Mouse (Mus musculus): ENCODE data around the gene Mcm2.

Mcm2 gene

DNA sequence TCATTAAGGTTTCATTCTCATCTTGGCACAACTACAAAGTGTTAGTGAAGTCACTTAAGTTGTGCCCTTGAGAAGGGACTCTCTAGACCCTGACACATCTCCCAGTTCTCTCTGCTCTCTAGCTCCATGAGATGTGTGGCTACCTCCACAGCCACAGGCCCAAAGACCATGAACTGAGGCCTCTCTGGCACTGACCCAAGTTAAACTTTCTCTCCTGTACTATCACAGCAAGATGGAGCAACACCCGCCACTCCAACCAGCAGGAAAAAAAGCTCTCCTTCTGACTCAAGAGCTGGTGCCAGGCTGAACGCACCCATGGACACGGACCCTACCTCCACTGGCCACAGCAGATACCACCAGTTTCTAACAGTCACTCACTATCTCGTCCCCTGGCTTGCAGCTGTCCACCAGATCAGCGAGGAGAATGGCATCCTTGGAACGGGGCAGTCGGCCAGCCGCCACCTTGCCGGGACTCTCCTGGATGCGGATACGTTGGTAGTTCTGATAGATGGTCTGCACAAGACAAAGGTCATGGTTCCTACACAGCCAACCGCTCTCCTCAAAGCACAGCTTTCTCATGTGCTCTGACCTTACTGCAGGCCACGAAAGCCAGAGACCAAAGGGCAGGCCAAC, 9.1 kb downstream of the Mcm2 start:
- DNase-seq (ENCODE audit: low read depth): no peak

DNA sequence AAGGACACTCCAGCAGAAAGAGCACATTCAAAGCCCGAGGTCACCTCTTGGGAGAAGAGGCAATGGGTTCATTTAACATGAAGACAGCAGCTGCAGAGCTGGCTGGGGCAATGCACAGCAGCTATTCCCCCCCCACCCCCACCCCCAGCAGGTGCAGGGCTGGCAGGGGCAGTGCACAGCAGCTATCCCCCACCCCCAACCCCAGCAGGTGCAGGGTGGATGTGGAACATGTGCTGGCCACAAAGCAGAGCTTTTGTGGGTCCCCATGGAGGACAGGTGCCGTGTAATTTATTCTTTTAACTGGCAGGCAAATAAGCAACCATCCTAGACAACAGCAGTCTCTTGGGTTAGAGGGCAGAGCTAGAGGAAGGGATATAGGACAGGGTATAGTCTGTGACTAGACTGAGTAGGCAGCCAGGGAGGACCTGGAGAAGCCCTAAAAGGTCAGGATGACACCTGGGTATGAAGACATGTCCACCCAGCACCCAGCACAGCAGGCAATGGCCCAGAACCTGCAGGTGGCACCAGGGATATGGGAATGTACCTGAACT, 12.1 kb downstream of the Mcm2 start:
- DNase-seq (ENCODE audit: low read depth): no peak

GRCm38 (mm10) chr6:88885644-88886416, 12.8 kb downstream of the Mcm2 start:
- DNase-seq (ENCODE audit: low read depth): no peak

DNA sequence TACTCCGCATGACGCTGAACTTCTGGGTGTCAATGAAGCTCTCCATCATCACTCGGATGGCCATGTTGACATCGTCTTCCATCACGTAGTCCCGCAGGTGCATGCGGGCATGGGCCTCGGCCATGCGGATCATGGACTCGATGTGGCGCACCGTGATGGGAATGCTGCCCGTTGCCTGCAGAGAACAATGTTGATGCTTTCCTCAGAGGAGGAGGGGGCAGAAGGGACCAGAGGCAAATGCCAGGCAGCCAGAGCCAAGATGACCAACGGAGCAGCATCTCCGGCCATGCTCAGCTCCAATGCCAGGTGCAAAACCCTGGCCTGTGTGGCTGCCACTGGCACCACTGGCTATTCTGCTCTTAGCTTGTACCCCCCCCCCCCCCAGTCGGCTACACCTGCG, 13.9 kb downstream of the Mcm2 start:
- DNase-seq (ENCODE audit: low read depth): no peak

DNA sequence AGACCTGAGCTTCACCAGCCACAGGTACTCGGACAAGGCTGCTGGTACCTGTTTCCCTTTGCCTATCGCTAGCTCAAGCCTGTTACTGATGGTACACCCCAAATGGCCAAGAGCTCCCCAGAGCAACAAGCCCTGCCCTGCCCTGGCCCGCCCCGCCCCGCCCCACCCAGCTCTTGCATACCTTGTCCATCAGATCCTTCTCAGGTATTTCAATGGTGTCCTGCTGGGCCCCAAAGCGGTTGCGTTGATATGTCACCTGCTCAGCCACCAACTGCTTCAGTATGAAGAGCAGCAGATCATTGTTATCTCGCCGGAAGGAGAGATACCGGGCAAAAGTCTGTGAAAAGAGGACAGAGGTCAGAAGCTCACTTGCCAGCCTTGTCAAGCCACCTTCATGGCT, 14.4 kb downstream of the Mcm2 start:
- DNase-seq (ENCODE audit: low read depth): no peak

DNA sequence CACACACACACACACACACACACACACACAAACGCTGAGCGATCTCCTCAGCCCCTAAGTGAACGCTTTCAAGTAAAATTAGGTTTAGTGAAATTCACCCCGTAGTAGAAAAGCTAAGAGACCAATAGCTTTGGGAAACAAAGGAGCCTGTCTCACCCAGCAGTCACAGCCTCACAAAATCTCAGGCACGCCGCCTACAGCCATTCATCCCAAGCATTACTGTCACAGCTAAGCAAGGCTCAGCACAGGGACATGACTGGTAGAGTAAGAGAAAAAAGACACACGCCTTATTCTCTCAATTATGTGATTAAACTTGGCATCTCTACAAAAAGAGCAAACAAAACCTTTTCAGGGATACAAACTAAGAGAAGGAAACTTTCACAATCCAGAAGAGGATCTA, 17.2 kb downstream of the Mcm2 start:
- DNase-seq (ENCODE audit: low read depth): no peak

GRCm38 (mm10) chr6:88879471-88879870, 19.1 kb downstream of the Mcm2 start:
- DNase-seq (ENCODE audit: low read depth): no peak

GRCm38 (mm10) chr6:88874868-88875508, 23.6 kb downstream of the Mcm2 start, which contains the start of gene Podxl2:
Gene Podxl2 (minus strand): TSS chr6:88875044.
- DNase-seq (ENCODE audit: low read depth): peak; percentile 28

- DNase-seq (ENCODE audit: low read depth): no peak
These were observed 24.4 kb downstream of the Mcm2 start for GRCm38 (mm10) chr6:88873965-88874867.

DNA sequence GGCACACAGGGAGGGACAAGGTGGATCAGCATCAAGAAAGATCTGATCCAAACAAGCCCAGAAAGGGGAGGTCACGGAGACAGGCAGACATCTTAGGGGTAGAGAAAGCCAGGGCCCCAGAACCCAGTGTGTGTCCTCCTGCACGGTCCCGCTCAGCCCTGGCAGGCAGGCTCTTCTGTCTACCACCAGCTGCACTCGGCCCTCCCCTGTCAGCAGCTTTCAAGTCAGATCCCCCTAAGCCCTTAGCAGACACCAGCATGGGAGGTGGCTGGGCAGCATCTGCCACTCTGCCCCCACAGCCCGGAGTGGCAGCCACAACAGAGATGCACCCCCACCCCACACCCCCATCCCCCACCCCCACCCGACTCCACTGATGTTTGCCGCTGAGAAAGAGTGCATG, 25.8 kb downstream of the Mcm2 start:
- DNase-seq (ENCODE audit: low read depth): no peak

- DNase-seq (ENCODE audit: low read depth): no peak
These were observed 27.0 kb downstream of the Mcm2 start for GRCm38 (mm10) chr6:88871546-88871945.

GRCm38 (mm10) chr6:88870594-88870993, 28.0 kb downstream of the Mcm2 start:
- DNase-seq (ENCODE audit: low read depth): no peak

- DNase-seq (ENCODE audit: low read depth): no peak
These were observed 29.1 kb downstream of the Mcm2 start for GRCm38 (mm10) chr6:88869459-88869858.

GRCm38 (mm10) chr6:88865704-88866103, 32.9 kb downstream of the Mcm2 start:
- no peak for DNase-seq (ENCODE audit: low read depth)

DNA sequence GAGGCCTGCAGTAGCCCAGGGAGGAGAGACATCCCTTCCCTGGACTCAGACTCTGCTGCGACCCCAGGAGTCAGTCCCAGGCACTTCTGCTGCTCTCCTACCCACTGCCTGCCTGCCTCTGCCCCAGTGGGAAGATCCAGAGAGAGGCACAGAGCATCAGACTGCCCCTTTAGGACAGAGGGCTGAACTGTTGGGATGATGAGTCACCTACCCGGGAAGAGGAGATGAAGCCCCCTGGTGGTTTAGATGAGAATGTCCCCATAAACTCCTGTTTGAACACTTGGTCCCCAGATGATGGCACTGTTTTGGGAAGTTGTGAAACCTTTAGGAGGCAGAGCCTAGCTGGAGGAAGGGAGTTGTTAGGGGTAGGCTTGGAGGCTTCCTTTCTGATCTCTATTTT, 37.7 kb downstream of the Mcm2 start:
- DNase-seq (ENCODE audit: low read depth): peak; percentile 54

DNA sequence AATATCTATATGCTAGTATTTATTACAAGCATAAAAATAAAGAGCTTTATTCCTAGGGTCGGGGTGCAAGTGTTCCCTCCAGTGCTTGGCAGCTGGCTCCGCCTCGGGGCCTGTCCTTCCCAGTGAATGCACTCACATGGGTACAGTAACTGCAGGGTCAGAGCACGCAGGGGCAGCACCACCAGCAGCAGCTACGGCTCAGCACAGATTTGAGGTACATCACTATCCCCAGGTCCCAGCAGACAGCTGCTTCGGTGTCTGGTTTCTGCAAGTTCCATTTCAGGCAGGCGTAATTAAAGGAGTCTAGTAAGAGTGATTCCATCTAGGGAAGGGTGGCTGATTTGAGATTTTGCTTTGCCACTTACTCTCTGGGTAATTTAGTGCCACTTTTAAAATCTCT, 40.2 kb downstream of the Mcm2 start:
- no peak for DNase-seq (ENCODE audit: low read depth)

DNA sequence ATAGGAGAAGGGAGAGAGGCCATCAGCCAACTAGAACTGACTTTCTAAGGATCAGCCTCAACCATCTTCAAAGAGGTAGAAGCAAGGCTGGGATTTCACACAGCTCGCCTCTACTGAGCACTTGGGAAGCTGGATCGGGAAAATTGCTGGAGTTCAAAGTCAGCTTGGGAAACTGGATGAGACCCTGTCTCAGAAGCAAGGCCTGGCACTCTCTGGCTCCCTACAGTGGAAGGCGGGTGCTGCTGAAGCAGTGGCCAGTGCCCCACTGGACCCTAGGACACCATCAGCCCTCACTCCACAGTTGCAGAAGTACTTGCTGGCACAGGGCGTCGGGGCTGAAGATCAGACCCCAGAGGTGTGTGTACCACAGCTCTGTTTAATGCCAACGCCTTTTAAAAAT, 40.8 kb downstream of the Mcm2 start:
- no peak for DNase-seq (ENCODE audit: low read depth)

DNA sequence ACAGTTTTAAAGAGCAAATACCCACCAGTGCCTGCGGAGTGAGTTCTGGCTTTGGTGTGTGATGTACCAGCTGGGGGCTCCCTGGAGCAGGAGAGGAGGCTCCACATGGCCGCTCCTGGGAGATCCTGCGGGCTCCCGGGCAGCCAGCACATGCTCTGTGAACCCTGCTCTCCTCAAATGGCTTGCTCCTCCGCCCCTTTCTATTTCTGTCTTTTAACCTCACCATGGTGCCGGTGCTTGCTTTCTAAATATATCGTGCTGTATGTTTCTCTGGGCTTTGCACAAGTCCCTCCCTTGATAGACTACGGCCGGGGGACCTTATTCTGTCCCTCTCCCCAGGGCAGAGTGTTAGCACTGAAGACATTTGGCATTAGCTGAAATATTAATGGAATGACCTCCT, 41.3 kb downstream of the Mcm2 start:
- no peak for DNase-seq (ENCODE audit: low read depth)

GRCm38 (mm10) chr6:88855636-88856035, 42.9 kb downstream of the Mcm2 start:
- DNase-seq (ENCODE audit: low read depth): peak; percentile 85

GRCm38 (mm10) chr6:88854509-88854908, 44.1 kb downstream of the Mcm2 start:
- DNase-seq (ENCODE audit: low read depth): no peak

DNA sequence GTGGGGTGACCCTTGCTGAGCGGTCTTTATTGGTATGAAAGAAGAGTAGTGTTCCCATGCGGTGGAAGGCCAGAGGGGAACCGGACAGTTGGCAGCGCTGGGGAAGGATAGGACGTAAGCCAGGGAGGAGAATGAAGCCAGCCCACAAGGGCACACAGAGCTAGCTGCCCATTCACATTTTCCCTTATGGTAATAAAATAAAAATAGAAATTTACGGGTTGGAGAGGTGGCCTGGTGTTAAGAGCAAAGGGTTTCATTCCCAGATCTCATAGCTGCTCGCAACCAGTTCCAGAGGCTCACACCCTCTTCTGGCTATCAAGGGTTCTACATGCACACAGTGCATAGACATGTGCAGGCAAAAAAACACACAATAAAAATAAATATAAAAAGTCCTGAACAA, 48.5 kb downstream of the Mcm2 start:
- DNase-seq (ENCODE audit: low read depth): no peak

GRCm38 (mm10) chr6:88849270-88849669, 49.3 kb downstream of the Mcm2 start:
- peak; percentile 48 for DNase-seq (ENCODE audit: low read depth)

All from induced T-regulatory cell, adult 2 months (primary cell).